ENCODE assay signal across 7 mouse cellular contexts in genomic region chr9:14614205-14614930, GRCm38 (mm10). TPM values are rescaled to one million over a fixed set of nuclear protein-coding genes. Genes with fewer than 3 reads are reported as not detected.
DNase-seq lines count a peak whose midpoint lies in the region; ATAC-seq and TF ChIP-seq lines count a peak whose summit lies in the region.

No protein-coding gene starts in this region.

- peaks cover 52% of the 10 kb centered on the region for H3K79me2 ChIP-seq in C2C12 (ENCODE audit: control insufficient read depth, insufficient read depth)

- under 1% methylated on average over 48 of the region's 50 CpGs for WGBS in heart, embryonic 14.5 days
- 0% methylated on average over 49 of the region's 50 CpGs for WGBS in midbrain, embryonic 13.5 days

- no peak for TF ChIP-seq CTCF in C2C12 (IDR thresholded peaks at IDR 0.05; ENCODE audit: control insufficient read depth, insufficient read depth, insufficient read length)

- peak; percentile 33; the same call in 1 of the 2 replicates for ATAC-seq in heart, embryonic 14.5 days (ENCODE audit: insufficient number of reproducible peaks, insufficient read depth, low FRiP score, low read depth)
- peak; percentile 84 for ATAC-seq in midbrain, embryonic 13.5 days

- H3K27ac ChIP-seq in heart, embryonic 14.5 days (replicated peaks in 1 of 2; ENCODE audit: control insufficient read depth in 1 of 2, insufficient read depth in 1 of 2, low read depth in 2 of 2, low read length in 2 of 2), result peak overlapping the region; percentile 85 to 94
- H3K27ac ChIP-seq in midbrain, embryonic 13.5 days, result peak overlapping the region; percentile 73

- H3K79me3 ChIP-seq in C2C12 (ENCODE audit: low read depth), result peaks cover 40% of the 10 kb centered on the region

- no peaks in the 10 kb centered on the region for H3K27me3 ChIP-seq in C2C12 (ENCODE audit: control insufficient read depth, insufficient read depth, insufficient read length)
- no peaks in the 10 kb centered on the region for H3K27me3 ChIP-seq in heart, embryonic 14.5 days (ENCODE audit: control insufficient read depth, insufficient read depth, low read length)
- H3K27me3 ChIP-seq in midbrain, embryonic 13.5 days, result no peaks in the 10 kb centered on the region

- H3ac ChIP-seq in C2C12 (ENCODE audit: control insufficient read depth, insufficient read length, low read depth), result peak overlapping the region; percentile 75

- peak overlapping the region; percentile 70 for H3K4me2 ChIP-seq in heart, embryonic 14.5 days (ENCODE audit: low read length)
- H3K4me2 ChIP-seq in midbrain, embryonic 13.5 days (replicated peaks), result peak overlapping the region; percentile 83

- peak; percentile 59 for DNase-seq in Muller cell, postnatal 12 days (ENCODE audit: inconsistent ontology term)
- peak; percentile 65 for DNase-seq in embryo, embryonic 9.5 days (ENCODE audit: extremely low spot score)
- DNase-seq in layer of hippocampus, postnatal 36 days, result peak; percentile 20 to 31
- DNase-seq in testis, postnatal 14 days (ENCODE audit: low spot score), result peak; percentile 19

- peak overlapping the region; percentile 99 for H3K9ac ChIP-seq in heart, embryonic 14.5 days (ENCODE audit: low read length)
- H3K9ac ChIP-seq in midbrain, embryonic 13.5 days (replicated peaks), result peak overlapping the region; percentile 96

- 0 out of 2 replicates have a peak, but pooled peaks cover 3% of the 10 kb centered on the region for H3K9me3 ChIP-seq in heart, embryonic 14.5 days (ENCODE audit: control insufficient read depth, low read length)
- H3K9me3 ChIP-seq in midbrain, embryonic 13.5 days, result no peaks in the 10 kb centered on the region

- no peaks in the 10 kb centered on the region for H3K36me3 ChIP-seq in C2C12 (ENCODE audit: control insufficient read depth, insufficient read depth)
- no peaks in the 10 kb centered on the region for H3K36me3 ChIP-seq in heart, embryonic 14.5 days (ENCODE audit: control insufficient read depth, insufficient read depth, low read length)
- no peaks in the 10 kb centered on the region for H3K36me3 ChIP-seq in midbrain, embryonic 13.5 days

- H3K4me1 ChIP-seq in heart, embryonic 14.5 days (ENCODE audit: control insufficient read depth in 2 of 2, insufficient read depth in 2 of 2, low read length in 2 of 2), result peaks cover 19 to 51% of the 10 kb centered on the region in 2 experiments
- peaks cover 41% of the 10 kb centered on the region for H3K4me1 ChIP-seq in midbrain, embryonic 13.5 days (replicated peaks)

- peak overlapping the region; percentile 64 for H3K4me3 ChIP-seq in C2C12 (ENCODE audit: insufficient read depth, poor library complexity, severe bottlenecking)
- peak overlapping the region; percentile 88 to 94 for H3K4me3 ChIP-seq in heart, embryonic 14.5 days (ENCODE audit: control insufficient read depth in 1 of 2, insufficient read depth in 1 of 2, low read depth in 1 of 2, low read length in 2 of 2)
- peak overlapping the region; percentile 83 for H3K4me3 ChIP-seq in midbrain, embryonic 13.5 days (replicated peaks)

TF ChIP-seq in C2C12, 6 proteins besides CTCF, POLR2A, EP300 and RAD21:
- TF ChIP-seq FOSL1 (IDR thresholded peaks at IDR 0.05; ENCODE audit: insufficient read depth, low read length, poor library complexity, severe bottlenecking), result no peak
- no peak for TF ChIP-seq CEBPB (IDR thresholded peaks at IDR 0.05; ENCODE audit: low read depth)
- no peak for TF ChIP-seq USF1 (IDR thresholded peaks at IDR 0.05; ENCODE audit: low read depth)
- no peak for TF ChIP-seq MAX (IDR thresholded peaks at IDR 0.05)
- no peak for TF ChIP-seq MYOG (IDR thresholded peaks at IDR 0.05; ENCODE audit: control insufficient read depth, extremely low read depth, insufficient read length)
- TF ChIP-seq MYOD1 (IDR thresholded peaks at IDR 0.05; ENCODE audit: control insufficient read depth, insufficient read length, low read depth), result no peak

RNA-seq across cellular contexts. Expression of gene Amotl1, which starts 30.5 kb away (rescaled TPM):
- 17.3 TPM for polyA plus RNA-seq in C2C12 (2012; fragmentation: generic; extraction: Trizol)
- 25.5 and 26.4 TPM in 2 replicates for polyA plus RNA-seq in heart, embryonic 14.5 days (2014; fragmentation: Nextera tagmentation; extraction: Ambion mirVana)
- total RNA-seq in layer of hippocampus, postnatal 36 days (2021), result 10 to 100 TPM; 14.3 to 16.1 TPM
- polyA plus RNA-seq in midbrain, embryonic 13.5 days (2015; fragmentation: Nextera tagmentation; extraction: Ambion mirVana), result 9.8 and 9.9 TPM in 2 replicates

Comparison
In these comparisons a context has a peak if more than half of its experiments do, and no peak if none do; other contexts are left out.
1. Peak in every context shown above with its lines: DNase-seq, ATAC-seq, H3K4me3 ChIP-seq and H3K27ac ChIP-seq.